Mouse (Mus musculus): ENCODE measurements around the gene Unc93a. TPM values are rescaled to one million over a fixed set of nuclear protein-coding genes. Genes with fewer than 3 reads are reported as not detected.

The Unc93a gene
- total and polyA plus RNA-seq, 3 experiments, result not detected

Other genes starting within 250 kb of the Unc93a start
- gene Pnldc1, start 221.6 kb downstream of the Unc93a start, total RNA-seq (2012; rRNA removed), result 0.36 and 0.54 TPM in 2 replicates
- 1 to 10 TPM in 1 of 2 experiments, not detected in 1; 1.1 TPM for gene Pnldc1, start 221.6 kb downstream of the Unc93a start, polyA plus RNA-seq (2012; ENCODE audit: insufficient read depth in 1 of 2, insufficient read length in 2 of 2, low read depth in 1 of 2, low replicate concordance in 2 of 2, missing spikeins in 1 of 2)
- 570 and 598 TPM in 2 replicates for gene Tcp1, start 216.1 kb downstream of the Unc93a start, total RNA-seq (2012; rRNA removed)
- 1,000 to 10,000 TPM in 1 of 2 experiments, 100 to 1,000 TPM in 1; 485 to 1,425 TPM for gene Tcp1, start 216.1 kb downstream of the Unc93a start, polyA plus RNA-seq (2012; ENCODE audit: insufficient read depth in 1 of 2, insufficient read length in 2 of 2, low read depth in 1 of 2, low replicate concordance in 2 of 2, missing spikeins in 1 of 2)
- 238 and 257 TPM in 2 replicates for gene Mrpl18, start 215.5 kb downstream of the Unc93a start, total RNA-seq (2012; rRNA removed)
- gene Mrpl18, start 215.5 kb downstream of the Unc93a start, polyA plus RNA-seq (2012; ENCODE audit: insufficient read depth in 1 of 2, insufficient read length in 2 of 2, low read depth in 1 of 2, low replicate concordance in 2 of 2, missing spikeins in 1 of 2), result 100 to 1,000 TPM in 1 of 2 experiments, not detected in 1; 202 TPM
- 13.6 and 14.6 TPM in 2 replicates for gene Acat3, start 191.2 kb downstream of the Unc93a start, total RNA-seq (2012; rRNA removed)
- 1 to 10 TPM in 1 of 2 experiments, not detected in 1; 1.0 TPM for gene Acat3, start 191.2 kb downstream of the Unc93a start, polyA plus RNA-seq (2012; ENCODE audit: insufficient read depth in 1 of 2, insufficient read length in 2 of 2, low read depth in 1 of 2, low replicate concordance in 2 of 2, missing spikeins in 1 of 2)
- 54.9 and 60.1 TPM in 2 replicates for gene Acat2, start 171.1 kb downstream of the Unc93a start, total RNA-seq (2012; rRNA removed)
- 10 to 100 TPM in 1 of 2 experiments, not detected in 1; 33.8 TPM for gene Acat2, start 171.1 kb downstream of the Unc93a start, polyA plus RNA-seq (2012; ENCODE audit: insufficient read depth in 1 of 2, insufficient read length in 2 of 2, low read depth in 1 of 2, low replicate concordance in 2 of 2, missing spikeins in 1 of 2)
- gene Wtap, start 137.6 kb downstream of the Unc93a start, total RNA-seq (2012; rRNA removed), result 61.1 and 63.5 TPM in 2 replicates
- 10 to 100 TPM in 1 of 2 experiments, not detected in 1; 74.0 TPM for gene Wtap, start 137.6 kb downstream of the Unc93a start, polyA plus RNA-seq (2012; ENCODE audit: insufficient read depth in 1 of 2, insufficient read length in 2 of 2, low read depth in 1 of 2, low replicate concordance in 2 of 2, missing spikeins in 1 of 2)
- gene Sod2, start 125.0 kb downstream of the Unc93a start, total RNA-seq (2012; rRNA removed), result 284 and 295 TPM in 2 replicates
- gene Sod2, start 125.0 kb downstream of the Unc93a start, polyA plus RNA-seq (2012; ENCODE audit: insufficient read depth in 1 of 2, insufficient read length in 2 of 2, low read depth in 1 of 2, low replicate concordance in 2 of 2, missing spikeins in 1 of 2), result 100 to 1,000 TPM; 293 to 320 TPM
- gene Gpr31b, start 79.5 kb downstream of the Unc93a start, total RNA-seq (2012; rRNA removed), result 0.12 TPM in 1 of 2 replicates, not detected in the other
- under 1 TPM in 1 of 2 experiments, not detected in 1; 0.08 TPM for gene Gpr31b, start 79.5 kb downstream of the Unc93a start, polyA plus RNA-seq (2012; ENCODE audit: insufficient read depth in 1 of 2, insufficient read length in 2 of 2, low read depth in 1 of 2, low replicate concordance in 2 of 2, missing spikeins in 1 of 2)
- not detected in 2 replicates for gene Tcp10b, start 70.7 kb downstream of the Unc93a start, total RNA-seq (2012; rRNA removed)
- under 1 TPM in 1 of 2 experiments, not detected in 1; 0.06 TPM for gene Tcp10b, start 70.7 kb downstream of the Unc93a start, polyA plus RNA-seq (2012; ENCODE audit: insufficient read depth in 1 of 2, insufficient read length in 2 of 2, low read depth in 1 of 2, low replicate concordance in 2 of 2, missing spikeins in 1 of 2)
- gene Smok2a, start 89.4 kb upstream of the Unc93a start, total RNA-seq (2012; rRNA removed), result not detected in 2 replicates
- not detected for gene Smok2a, start 89.4 kb upstream of the Unc93a start, polyA plus RNA-seq (2012; ENCODE audit: insufficient read depth in 1 of 2, insufficient read length in 2 of 2, low read depth in 1 of 2, low replicate concordance in 2 of 2, missing spikeins in 1 of 2)
- not detected in 2 replicates for gene Smok2b, start 98.4 kb upstream of the Unc93a start, total RNA-seq (2012; rRNA removed)
- gene Smok2b, start 98.4 kb upstream of the Unc93a start, polyA plus RNA-seq (2012; ENCODE audit: insufficient read depth in 1 of 2, insufficient read length in 2 of 2, low read depth in 1 of 2, low replicate concordance in 2 of 2, missing spikeins in 1 of 2), result not detected
- not detected in 2 replicates for gene Tcp10c, start 222.8 kb upstream of the Unc93a start, total RNA-seq (2012; rRNA removed)
- not detected for gene Tcp10c, start 222.8 kb upstream of the Unc93a start, polyA plus RNA-seq (2012; ENCODE audit: insufficient read depth in 1 of 2, insufficient read length in 2 of 2, low read depth in 1 of 2, low replicate concordance in 2 of 2, missing spikeins in 1 of 2)